Mouse (Mus musculus): ENCODE results near the gene Olfr292.

Olfr292 gene

DNA sequence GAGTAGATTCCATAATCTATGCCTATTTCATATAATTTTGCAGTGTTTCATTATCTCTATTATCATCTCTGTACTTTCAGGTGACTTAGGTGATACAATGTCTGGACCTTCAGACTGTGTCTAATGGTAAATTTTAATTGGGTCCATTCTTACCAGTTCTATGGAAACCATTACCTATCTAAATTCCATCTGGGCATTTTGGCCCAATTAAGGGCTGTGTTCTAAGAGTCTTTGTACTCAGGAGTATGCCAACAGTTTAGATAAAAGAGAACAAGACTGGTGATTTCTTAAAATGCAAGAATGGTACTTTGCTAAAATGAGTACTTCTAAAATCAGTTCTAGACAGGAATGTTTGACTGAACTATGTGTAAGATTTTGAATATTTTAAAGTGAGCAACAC is at the start of gene Olfr292:
Olfr292 (plus strand) TSS at position 301 of the 400 bp plus-strand sequence.
- DNase-seq (ENCODE audit: low spot score): no peak

DNA sequence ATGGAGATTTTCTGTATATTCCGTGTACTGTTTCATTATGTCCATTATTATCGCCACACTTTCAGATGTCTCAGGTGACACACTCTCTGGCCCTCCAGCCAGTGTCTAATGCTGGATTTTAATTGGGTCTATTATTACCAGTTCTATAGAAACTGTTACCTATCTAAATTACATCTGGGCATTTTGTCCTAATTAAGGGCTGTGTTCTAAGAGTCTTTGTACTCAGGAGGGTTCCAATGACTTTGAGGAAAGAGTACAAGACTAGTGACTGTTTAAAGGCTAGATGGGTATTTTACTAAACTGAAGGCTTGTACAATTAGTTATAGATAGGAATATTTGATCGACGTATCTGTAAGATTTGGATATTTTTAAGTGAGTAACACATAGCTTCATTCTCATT is 39.4 kb upstream of the Olfr292 start, which contains the start of gene Olfr293:
Olfr293 (plus strand) TSS at position 301 of the 400 bp plus-strand sequence.
- no peak for DNase-seq (ENCODE audit: low spot score)

DNA sequence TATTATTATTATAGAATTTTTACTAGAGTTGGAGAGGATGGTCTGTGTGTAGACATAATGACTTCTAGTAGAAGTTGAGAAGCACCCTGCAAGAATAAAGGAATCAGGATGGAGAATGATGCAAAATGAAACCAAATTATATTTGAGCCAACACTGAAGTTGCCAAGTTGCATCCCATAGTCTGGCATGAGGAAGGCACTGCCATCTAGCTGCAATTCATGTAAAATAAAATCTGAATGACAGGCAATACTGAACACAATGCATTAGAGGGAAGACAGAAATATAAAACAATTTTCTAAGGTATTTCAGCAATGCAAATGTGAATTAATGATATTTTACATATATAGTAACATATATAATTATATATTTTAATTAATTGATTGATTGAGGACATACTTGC is 36.9 kb downstream of the Olfr292 start:
- DNase-seq (ENCODE audit: low spot score): no peak
